Mouse (Mus musculus) inflammation-experienced regulatory T-cells (primary cell): ENCODE data around the gene 4932429P05Rik. TPM values are rescaled to one million over a fixed set of nuclear protein-coding genes. Genes with fewer than 3 reads are reported as not detected.

Experiments used
- polyA plus RNA-seq, 2 experiments: library from polyadenylated mRNA; unstranded; fragments of 100-300 nt; shearing (Covaris generic); gene quantifications; one replicate each; pipeline ENCODE4 v1.2.1; 2017

The 4932429P05Rik gene
- not detected for polyA plus RNA-seq

GRCm38 (mm10) chrX:89751968-89752367 is at the start of gene 4932429P05Rik:
TSS of gene 4932429P05Rik (plus strand) at chrX:89752268.

Other genes with a start within 250 kb of the 4932429P05Rik start
- under 1 TPM in 1 of 2 experiments, not detected in 1; 0.36 TPM for gene 4930415L06Rik, start 180.6 kb downstream of the 4932429P05Rik start, polyA plus RNA-seq